Mouse (Mus musculus) forebrain, embryonic 11.5 days (tissue): ENCODE measurements around the gene Phactr2. TPM values are rescaled to one million over a fixed set of nuclear protein-coding genes. Genes with fewer than 3 reads are reported as not detected.

Source experiments
- ATAC-seq: fragments of 200-750 bp; cut with Nextera tagmentation; replicated peaks from 2 replicates; pipeline ENCODE4 v1.8.0; 2017; ENCODE audit warnings: moderate TSS enrichment; ENCODE audit not compliant: low FRiP score
- DNase-seq: peaks from one replicate; pipeline ENCODE4 v3.0.0-alpha.2; 2017; ENCODE audit warnings: low spot score
- H3K27ac ChIP-seq: fragments of 300-500 bp; sonication (generic); 2 replicates; pipeline ENCODE4 v1.5.1; 2014; ENCODE audit warnings: low read depth, low read length
- H3K27me3 ChIP-seq: fragments of 300-500 bp; sonication (generic); 2 replicates; pipeline ENCODE4 v1.6.1; 2014; ENCODE audit warnings: mild to moderate bottlenecking, low read length, mixed read lengths; ENCODE audit not compliant: control insufficient read depth, insufficient read depth
- H3K36me3 ChIP-seq: fragments of 300-500 bp; sonication (generic); 2 replicates; pipeline ENCODE4 v1.6.1; 2014; ENCODE audit warnings: mild to moderate bottlenecking, low read length, moderate library complexity, mixed read lengths; ENCODE audit not compliant: control insufficient read depth, insufficient read depth
- H3K4me1 ChIP-seq: fragments of 300-500 bp; sonication (generic); replicated peaks from 2 replicates; pipeline ENCODE4 v1.6.1; 2014; ENCODE audit warnings: low read length, mixed read lengths; ENCODE audit not compliant: control insufficient read depth, insufficient read depth
- H3K4me2 ChIP-seq: fragments of 300-500 bp; sonication (generic); 2 replicates; pipeline ENCODE4 v1.6.1; 2014; ENCODE audit warnings: low read depth, mild to moderate bottlenecking, low read length, moderate library complexity, mixed read lengths; ENCODE audit not compliant: severe bottlenecking
- H3K4me3 ChIP-seq: fragments of 300-500 bp; sonication (generic); 2 replicates; pipeline ENCODE4 v1.5.1; 2014; ENCODE audit warnings: low read depth, low read length
- H3K9ac ChIP-seq: fragments of 300-500 bp; sonication (generic); 2 replicates; pipeline ENCODE4 v1.6.1; 2014; ENCODE audit warnings: low read length
- H3K9me3 ChIP-seq: fragments of 300-500 bp; sonication (generic); 2 replicates; pipeline ENCODE4 v1.6.1; 2016; ENCODE audit warnings: low read length, mixed read lengths; ENCODE audit not compliant: control insufficient read depth
- WGBS: fragments of 180-500 bp; shearing (Covaris S2); extraction: QIAGEN DNeasy Blood & Tissue Kit; methylation state at CpG from one replicate; pipeline ENCODE4 v1.1.7; 2014; 5-methylcytosine and 5-hydroxymethylcytosine counted together
- polyA plus RNA-seq: library from polyadenylated mRNA; unstranded; fragments of >200 nt; fragmentation: Nextera tagmentation; extraction: Ambion mirVana; gene quantifications from 2 replicates; pipeline ENCODE4 v1.2.1, GENCODE M21; 2014

Phactr2 gene
- polyA plus RNA-seq, 1 experiment from 2014 or later: 17.7 TPM

GRCm38 (mm10) chr10:13280298-13280853 is 193.8 kb downstream of the Phactr2 start:
- Histone ChIP-seq H3K4me2 (no peak overlapping the region), H3K4me3 (no peak overlapping the region), H3K9me3 (no peaks in the 10 kb centered on the region), H3K4me1 (no peaks in the 10 kb centered on the region), H3K27me3 (no peaks in the 10 kb centered on the region), H3K27ac (no peak overlapping the region), H3K9ac (no peak overlapping the region), H3K36me3 (no peaks in the 10 kb centered on the region)
- ATAC-seq (no peak), DNase-seq (no peak)
- 85% methylated on average over 6 of the region's 6 CpGs for WGBS

DNA sequence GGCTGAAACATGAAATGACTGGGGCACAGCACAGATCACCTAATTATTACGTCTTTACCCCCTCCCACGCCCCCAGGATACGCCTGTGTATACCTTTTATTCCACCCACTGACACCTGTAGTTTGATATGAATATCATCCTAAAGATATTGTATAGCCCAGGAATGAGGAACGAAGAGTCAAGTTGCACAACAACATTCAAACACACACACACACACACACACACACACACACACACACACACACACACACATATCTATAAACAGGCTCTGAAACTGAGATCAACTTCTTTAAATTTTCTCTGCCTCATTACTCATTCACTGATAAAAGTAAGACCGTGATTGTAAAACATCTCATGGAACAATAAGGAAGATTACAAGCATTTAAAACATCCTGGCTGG is 197.9 kb downstream of the Phactr2 start:
- no peak overlapping the region for H3K27ac ChIP-seq
- DNase-seq (no peak), ATAC-seq (no peak)
- no peaks in the 10 kb centered on the region for H3K4me1 ChIP-seq
- 91% methylated on average over 5 of the region's 5 CpGs for WGBS
- no peaks in the 10 kb centered on the region for H3K36me3 ChIP-seq
- H3K27me3 ChIP-seq: no peaks in the 10 kb centered on the region
- no peak overlapping the region for H3K4me3 ChIP-seq
- no peak overlapping the region for H3K4me2 ChIP-seq
- no peak overlapping the region for H3K9ac ChIP-seq
- H3K9me3 ChIP-seq: no peaks in the 10 kb centered on the region

- Histone ChIP-seq H3K9me3 (no peaks in the 10 kb centered on the region), H3K27me3 (no peaks in the 10 kb centered on the region), H3K27ac (no peak overlapping the region), H3K4me1 (no peaks in the 10 kb centered on the region), H3K4me2 (no peak overlapping the region), H3K36me3 (no peaks in the 10 kb centered on the region), H3K9ac (no peak overlapping the region), H3K4me3 (no peak overlapping the region)
- DNase-seq: no peak
- no peak for ATAC-seq
- 86% methylated on average over 6 of the region's 6 CpGs for WGBS
Measured at GRCm38 (mm10) chr10:13275152-13275551, 199.1 kb downstream of the Phactr2 start.

DNA sequence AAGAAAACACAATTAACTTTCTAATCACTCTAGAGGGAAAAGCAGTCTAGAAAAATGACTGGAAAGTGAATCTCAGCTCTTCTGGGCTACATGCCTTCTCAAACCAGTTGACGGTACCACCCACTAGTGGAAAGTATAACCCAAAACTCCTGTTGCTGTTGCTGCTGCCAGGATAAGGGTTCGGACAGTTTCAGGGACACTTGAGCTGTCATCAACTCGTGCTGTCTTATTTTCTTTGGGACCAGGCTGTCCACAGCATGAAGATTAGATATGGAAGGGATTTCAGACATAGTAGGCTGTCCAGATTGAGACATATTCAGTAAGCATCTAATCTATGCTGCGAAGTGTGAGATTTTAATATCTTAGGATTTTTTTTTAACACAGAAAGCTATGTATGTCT is 199.5 kb downstream of the Phactr2 start:
- Histone ChIP-seq H3K9me3 (no peaks in the 10 kb centered on the region), H3K36me3 (no peaks in the 10 kb centered on the region), H3K27ac (no peak overlapping the region), H3K4me2 (no peak overlapping the region), H3K27me3 (no peaks in the 10 kb centered on the region), H3K9ac (no peak overlapping the region), H3K4me3 (no peak overlapping the region), H3K4me1 (no peaks in the 10 kb centered on the region)
- whole genome bisulfite sequencing: 91% methylated on average over 4 of the region's 4 CpGs
- ATAC-seq (no peak), DNase-seq (no peak)

DNA sequence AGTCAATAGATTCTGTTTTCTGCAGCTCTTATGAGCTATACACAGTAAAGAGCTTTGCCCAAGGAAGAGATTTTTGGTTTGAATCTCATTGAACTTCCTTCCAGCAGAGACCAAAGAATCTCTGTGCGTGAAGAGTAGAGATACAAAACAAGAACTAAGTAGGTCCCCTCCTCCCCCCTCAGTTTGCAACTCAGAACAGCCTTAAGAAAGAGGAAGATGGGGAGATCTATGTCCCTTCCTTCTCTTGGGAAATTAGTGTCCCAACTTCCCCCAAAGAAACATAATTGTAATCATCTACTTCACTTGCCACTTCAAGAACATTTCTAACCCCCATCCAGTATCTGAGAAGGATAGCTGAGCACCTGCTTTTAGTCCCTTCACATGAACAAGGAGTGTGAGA is 200.5 kb downstream of the Phactr2 start:
- no peak for ATAC-seq
- Histone ChIP-seq H3K9ac (no peak overlapping the region), H3K27me3 (no peaks in the 10 kb centered on the region), H3K4me3 (no peak overlapping the region), H3K36me3 (no peaks in the 10 kb centered on the region), H3K4me1 (no peaks in the 10 kb centered on the region), H3K9me3 (no peaks in the 10 kb centered on the region), H3K27ac (no peak overlapping the region), H3K4me2 (no peak overlapping the region)
- no peak for DNase-seq
- 94% methylated on average over 1 of the region's 1 CpGs for WGBS

- WGBS: 93% methylated on average over 8 of the region's 8 CpGs
- no peaks in the 10 kb centered on the region for H3K9me3 ChIP-seq
Measured at GRCm38 (mm10) chr10:13271716-13272115, 202.5 kb downstream of the Phactr2 start.

DNA sequence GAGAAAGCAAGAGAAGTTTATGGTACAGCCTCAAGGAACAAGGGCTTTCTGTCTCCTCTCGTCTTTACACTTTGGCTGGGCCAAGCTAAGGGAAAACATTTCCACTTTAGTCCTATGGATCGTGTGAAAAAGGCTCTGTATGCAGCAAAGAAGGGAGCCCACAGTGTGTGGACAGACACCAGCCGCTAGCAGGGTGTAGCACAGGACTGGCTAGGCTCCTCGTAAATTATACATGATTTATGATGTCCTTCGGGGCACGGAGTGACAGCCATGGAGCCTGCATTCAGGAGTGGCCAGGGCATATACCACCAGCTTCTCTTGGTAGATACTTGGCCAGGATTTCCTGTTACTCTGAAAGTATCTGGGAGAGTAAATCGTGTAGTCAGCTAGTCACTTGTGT is 203.1 kb downstream of the Phactr2 start:
- Histone ChIP-seq H3K9ac (no peak overlapping the region), H3K4me3 (no peak overlapping the region), H3K4me2 (no peak overlapping the region), H3K27me3 (no peaks in the 10 kb centered on the region), H3K36me3 (no peaks in the 10 kb centered on the region), H3K9me3 (no peaks in the 10 kb centered on the region), H3K27ac (no peak overlapping the region), H3K4me1 (no peaks in the 10 kb centered on the region)
- ATAC-seq (no peak), DNase-seq (no peak)
- 87% methylated on average over 7 of the region's 7 CpGs for WGBS

More at GRCm38 (mm10) chr10:13271716-13272115, 202.5 kb downstream of the Phactr2 start:
- Histone ChIP-seq H3K27ac (no peak overlapping the region), H3K9ac (no peak overlapping the region), H3K4me3 (no peak overlapping the region), H3K36me3 (no peaks in the 10 kb centered on the region), H3K27me3 (no peaks in the 10 kb centered on the region), H3K4me2 (no peak overlapping the region), H3K4me1 (no peaks in the 10 kb centered on the region)
- no peak for ATAC-seq
- no peak for DNase-seq

GRCm38 (mm10) chr10:13270270-13270669 is 203.9 kb downstream of the Phactr2 start:
- H3K9me3 ChIP-seq: no peaks in the 10 kb centered on the region
- H3K27ac ChIP-seq: no peak overlapping the region
- H3K4me1 ChIP-seq: no peaks in the 10 kb centered on the region
- no peak overlapping the region for H3K9ac ChIP-seq
- ATAC-seq (no peak), DNase-seq (no peak)
- H3K4me3 ChIP-seq: no peak overlapping the region
- H3K36me3 ChIP-seq: no peaks in the 10 kb centered on the region
- WGBS: 92% methylated on average over 7 of the region's 7 CpGs
- no peak overlapping the region for H3K4me2 ChIP-seq
- no peaks in the 10 kb centered on the region for H3K27me3 ChIP-seq

DNA sequence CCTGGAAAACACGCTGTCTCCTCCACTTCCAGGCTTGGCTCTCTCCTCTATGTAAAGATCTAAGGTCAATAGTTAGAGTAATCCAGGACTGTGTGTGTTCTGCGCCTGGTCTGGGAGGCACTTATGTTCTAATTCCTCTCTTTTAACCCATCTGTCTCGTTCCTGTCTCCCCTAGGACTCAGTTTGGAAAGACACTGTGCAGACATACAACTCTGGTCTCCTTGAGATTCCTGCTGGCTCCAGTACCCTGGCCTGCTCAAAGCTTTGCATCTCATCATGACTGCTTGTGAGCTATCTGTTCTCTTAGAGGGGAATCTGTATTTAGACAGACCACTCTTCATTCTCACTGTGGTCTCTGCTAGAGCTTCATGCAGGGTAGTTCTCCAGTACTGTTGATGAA is 215.0 kb downstream of the Phactr2 start:
- Histone ChIP-seq H3K27me3 (no peaks in the 10 kb centered on the region), H3K9ac (no peak overlapping the region), H3K36me3 (no peaks in the 10 kb centered on the region), H3K9me3 (no peaks in the 10 kb centered on the region), H3K27ac (no peak overlapping the region), H3K4me3 (no peak overlapping the region), H3K4me1 (no peaks in the 10 kb centered on the region), H3K4me2 (no peak overlapping the region)
- WGBS: 86% methylated on average over 3 of the region's 3 CpGs
- ATAC-seq (no peak), DNase-seq (no peak)
